Mouse (Mus musculus): ENCODE data around the gene Syt10. TPM values are rescaled to one million over a fixed set of nuclear protein-coding genes. Genes with fewer than 3 reads are reported as not detected.

Syt10 gene
- polyA plus RNA-seq (2014; fragmentation: Illumina TruSeq; extraction: RNeasy Lipid Tissue Mini Kit (QIAGEN cat#74804); ENCODE audit: low read depth, low replicate concordance): 0.22 TPM

GRCm38 (mm10) chr15:89841364-89842017, at the start of gene Syt10:
Gene Syt10, minus strand, starts transcription at chr15:89841860.

Other genes starting within 250 kb of the Syt10 start
- 9.3 TPM for gene Rabl2, start 249.9 kb downstream of the Syt10 start, polyA plus RNA-seq (2014; fragmentation: Illumina TruSeq; extraction: RNeasy Lipid Tissue Mini Kit (QIAGEN cat#74804); ENCODE audit: low read depth, low replicate concordance)

Measured in sigmoid colon, adult 10 weeks (tissue).